Mouse (Mus musculus) frontal cortex, postnatal 36 days (tissue): ENCODE results near the gene Cdh6.

ENCODE experiments used
- DNase-seq, 2 experiments: peaks; one replicate each; pipeline ENCODE4 v3.0.0; 2022; ENCODE audit warnings: low spot score in 2 of 2

Gene Cdh6

GRCm38 (mm10) chr15:13067429-13068212 is 105.9 kb downstream of the Cdh6 start:
- no peak for DNase-seq

- DNase-seq: no peak
Measured at GRCm38 (mm10) chr15:13066765-13067164, 106.7 kb downstream of the Cdh6 start.

- no peak for DNase-seq
Measured at GRCm38 (mm10) chr15:13063633-13064032, 109.8 kb downstream of the Cdh6 start.

- DNase-seq: no peak
Measured at GRCm38 (mm10) chr15:13057728-13058127, 115.7 kb downstream of the Cdh6 start.

- no peak for DNase-seq
Measured at GRCm38 (mm10) chr15:13057302-13057701, 116.2 kb downstream of the Cdh6 start.

- no peak for DNase-seq
Measured at GRCm38 (mm10) chr15:13047910-13048309, 125.6 kb downstream of the Cdh6 start.

GRCm38 (mm10) chr15:13034436-13034835 is 139.0 kb downstream of the Cdh6 start:
- DNase-seq: no peak

- DNase-seq: no peak
Measured at GRCm38 (mm10) chr15:13030641-13031040, 142.8 kb downstream of the Cdh6 start.

GRCm38 (mm10) chr15:13027513-13027912 is 146.0 kb downstream of the Cdh6 start:
- DNase-seq: no peak

- DNase-seq: no peak
Measured at GRCm38 (mm10) chr15:13016756-13017357, 156.6 kb downstream of the Cdh6 start.

GRCm38 (mm10) chr15:13008803-13009202 is 164.7 kb downstream of the Cdh6 start:
- DNase-seq: no peak

- no peak for DNase-seq
Measured at GRCm38 (mm10) chr15:13005934-13006333, 167.5 kb downstream of the Cdh6 start.

GRCm38 (mm10) chr15:13001549-13001948 is 171.9 kb downstream of the Cdh6 start:
- DNase-seq: no peak

- DNase-seq: no peak
Measured at GRCm38 (mm10) chr15:12994563-12995359, 178.7 kb downstream of the Cdh6 start.
